Mouse (Mus musculus): ENCODE results near the gene Cxcr2.

GRCm38 (mm10) chr1:74107931-74108618 is 45.7 kb upstream of the Cxcr2 start:
- TF ChIP-seq POLR2A (IDR thresholded peaks at IDR 0.05; ENCODE audit: low read depth, low read length) (no peak), CTCF (IDR thresholded peaks at IDR 0.05; ENCODE audit: extremely low read depth, insufficient read length, insufficient replicate concordance, low read depth, low read length) (no peak)
